Mouse (Mus musculus): ENCODE measurements around the gene Tfap2e.

DNA sequence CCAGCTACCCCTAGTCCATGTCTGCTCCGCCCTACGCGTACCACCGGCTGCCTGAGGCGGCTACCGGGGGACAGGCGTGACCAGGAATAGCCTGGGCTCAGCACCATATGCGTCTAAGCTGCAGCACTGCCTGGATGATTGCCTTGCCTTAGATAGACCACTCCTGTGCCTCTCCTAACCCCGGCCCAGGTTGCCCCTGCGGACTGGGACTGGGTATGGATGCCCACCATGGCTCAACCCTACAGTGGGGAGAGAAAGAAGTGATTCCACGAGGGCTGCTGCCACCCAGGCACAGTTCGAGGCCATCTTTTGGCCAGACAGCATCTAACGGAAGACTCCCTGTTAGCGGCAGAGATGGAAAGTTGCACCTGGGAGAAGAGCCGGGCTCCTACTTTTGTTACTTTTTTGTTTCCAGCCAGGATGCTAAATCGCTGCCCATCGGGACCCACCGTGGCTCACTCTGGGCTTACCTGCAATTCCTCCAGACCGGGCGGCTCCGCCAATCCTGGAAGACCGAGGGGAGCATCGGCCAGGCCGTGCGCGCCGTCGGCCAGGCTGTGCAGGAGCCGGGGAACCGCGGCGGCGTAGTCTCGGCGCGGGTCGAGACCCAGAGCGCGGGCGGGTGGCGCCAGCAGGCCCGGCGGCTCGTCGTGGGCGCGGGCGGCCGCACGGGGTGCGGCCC is 1.2 kb downstream of the Tfap2e start:
- no peak for TF ChIP-seq CTCF (IDR thresholded peaks at IDR 0.05; ENCODE audit: low read depth, low read length)
- TF ChIP-seq GATA1 (IDR thresholded peaks at IDR 0.05; ENCODE audit: borderline replicate concordance, low read length): no peak

All from G1E (cell line).